Mouse (Mus musculus) thymus, adult 2 months (tissue): ENCODE measurements around the gene Pdk4.

Experiments
- CTCF ChIP-seq: fragments of 200-500 bp; IDR thresholded peaks from 2 replicates; pipeline ENCODE4 v1.5.1; 2012; ENCODE audit warnings: mild to moderate bottlenecking, control low read depth, low read length, moderate library complexity, borderline replicate concordance; ENCODE audit not compliant: control insufficient read depth, poor library complexity, insufficient read depth; ENCODE audit errors: extremely low read depth
- POLR2A ChIP-seq: fragments of 200-500 bp; IDR thresholded peaks from 2 replicates; pipeline ENCODE4 v1.6.1; 2012; ENCODE audit warnings: mild to moderate bottlenecking, low read length, control low read depth, moderate library complexity; ENCODE audit not compliant: control insufficient read depth, poor library complexity, insufficient read depth; ENCODE audit errors: extremely low read depth

DNA sequence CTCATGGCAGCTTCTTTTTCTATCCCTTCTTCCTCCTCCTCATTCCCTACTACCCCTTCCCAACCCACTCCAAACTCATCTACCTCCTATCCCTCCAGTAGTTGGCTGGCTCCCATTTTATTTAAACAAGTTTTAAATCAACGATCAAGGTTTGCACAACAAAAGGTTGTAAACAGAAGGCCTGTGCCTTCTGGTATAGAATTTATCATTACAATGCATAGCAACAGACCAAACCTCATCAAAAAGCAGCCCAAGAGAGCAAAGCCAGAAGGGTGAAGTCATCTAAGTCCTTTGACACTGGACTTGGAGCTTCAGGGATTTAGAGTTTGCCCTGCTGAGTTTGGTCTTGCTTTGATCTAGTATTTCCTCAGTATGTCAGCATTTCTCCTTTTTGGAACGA is 15.0 kb downstream of the Pdk4 start:
- TF ChIP-seq CTCF: no peak
- no peak for TF ChIP-seq POLR2A
